Mouse (Mus musculus) embryo, embryonic 11 days (tissue): ENCODE measurements at regions not wholly inside any gene's neighbourhood (a gene's known extent, or its start where the extent isn't known, plus 50 kb on each side); places are given as distances from the start of the nearest gene placed in this dataset.

ENCODE experiments used
- DNase-seq: peaks from one replicate; pipeline ENCODE4 v3.0.0-alpha.2; 2015

- no peak for DNase-seq
Measured at GRCm38 (mm10) chr13:5229476-5229875, 620.5 kb upstream of the Akr1e1 start.

GRCm38 (mm10) chr13:5234232-5234631 is 625.3 kb upstream of the Akr1e1 start:
- no peak for DNase-seq

GRCm38 (mm10) chr13:5235391-5235790 is 625.9 kb upstream of the Klf6 start:
- DNase-seq: no peak

- no peak for DNase-seq
Measured at GRCm38 (mm10) chr13:5240541-5240940, 620.7 kb upstream of the Klf6 start.

GRCm38 (mm10) chr13:5242782-5243181 is 618.5 kb upstream of the Klf6 start:
- peak; percentile 17 for DNase-seq

- no peak for DNase-seq
Measured at GRCm38 (mm10) chr13:5248671-5249391, 612.5 kb upstream of the Klf6 start.

- DNase-seq: no peak
Measured at GRCm38 (mm10) chr13:5257891-5258660, 603.2 kb upstream of the Klf6 start.

- no peak for DNase-seq
Measured at GRCm38 (mm10) chr13:5259760-5260159, 601.5 kb upstream of the Klf6 start.

GRCm38 (mm10) chr13:5272506-5273192 is 588.6 kb upstream of the Klf6 start:
- DNase-seq: no peak

- no peak for DNase-seq
Measured at GRCm38 (mm10) chr13:5276564-5276963, 584.7 kb upstream of the Klf6 start.

- no peak for DNase-seq
Measured at GRCm38 (mm10) chr13:5289753-5290449, 571.4 kb upstream of the Klf6 start.

GRCm38 (mm10) chr13:5302141-5302540 is 559.1 kb upstream of the Klf6 start:
- peak; percentile 21 for DNase-seq

GRCm38 (mm10) chr13:5306688-5307087 is 554.6 kb upstream of the Klf6 start:
- DNase-seq: no peak

- DNase-seq: peak; percentile 7
Measured at GRCm38 (mm10) chr13:5313297-5313696, 548.0 kb upstream of the Klf6 start.

- no peak for DNase-seq
Measured at GRCm38 (mm10) chr13:5315011-5315410, 546.3 kb upstream of the Klf6 start.

- no peak for DNase-seq
Measured at GRCm38 (mm10) chr13:5317941-5318856, 543.1 kb upstream of the Klf6 start.

GRCm38 (mm10) chr13:5345712-5346111 is 515.6 kb upstream of the Klf6 start:
- peak; percentile 33 for DNase-seq

- peak; percentile 37 for DNase-seq
Measured at GRCm38 (mm10) chr13:5347503-5348469, 513.5 kb upstream of the Klf6 start.

- DNase-seq: no peak
Measured at GRCm38 (mm10) chr13:5367058-5367797, 494.1 kb upstream of the Klf6 start.

GRCm38 (mm10) chr13:5370007-5370406 is 491.3 kb upstream of the Klf6 start:
- no peak for DNase-seq
